Mouse (Mus musculus) ZHBTc4 (cell line): ENCODE measurements at regions not wholly inside any gene's neighbourhood (a gene's known extent, or its start where the extent isn't known, plus 50 kb on each side); places are given as distances from the start of the nearest gene placed in this dataset.
"Not testable (repeated sequence)": the region's sequence is repeated elsewhere in the genome, so short reads cannot be mapped to it uniquely, and the experiment has no call there.

Experiments used
- DNase-seq: peaks from one replicate; pipeline ENCODE4 v3.0.0-alpha.2; 2011; ENCODE audit warnings: low read depth, low spot score

- DNase-seq = no peak
Observed at GRCm38 (mm10) chr1:157048996-157049395, 59.5 kb downstream of the Tex35 start.

DNA sequence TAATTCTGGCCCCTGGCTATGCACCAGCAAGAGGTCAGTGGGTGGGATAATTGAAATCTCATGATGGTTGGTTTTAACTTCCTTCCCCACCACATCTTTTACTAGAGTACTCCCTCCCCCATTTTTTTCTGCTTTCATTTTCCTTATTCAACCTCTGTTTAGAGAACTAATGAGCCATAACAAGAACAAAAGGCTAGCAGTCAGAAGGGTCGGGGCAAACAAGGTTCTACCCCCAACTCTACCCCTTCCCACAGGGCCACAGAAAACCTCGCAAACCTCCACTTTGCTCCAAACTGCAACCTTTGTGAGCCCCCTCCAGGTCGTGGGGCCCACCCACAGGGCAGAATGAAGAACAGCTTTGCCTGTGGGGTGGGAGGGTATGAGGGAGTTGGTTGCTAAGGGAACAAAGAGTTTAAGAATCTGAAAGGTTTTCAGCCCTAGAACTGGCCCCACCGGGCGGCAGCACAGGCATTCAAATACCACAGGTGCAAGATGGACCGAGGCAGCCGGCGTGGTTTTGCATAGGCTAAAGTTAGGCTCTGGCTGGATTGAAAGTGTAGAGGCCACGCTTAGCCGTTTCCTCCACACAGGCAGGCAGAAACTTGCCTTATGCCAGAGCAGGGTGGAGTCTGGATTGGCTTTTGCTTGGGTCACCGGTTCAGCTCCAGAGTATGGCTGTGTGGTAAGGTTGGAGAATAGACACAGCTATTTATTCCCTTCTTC is 60.1 kb downstream of the Tex35 start:
- peak; percentile 37 for DNase-seq

DNA sequence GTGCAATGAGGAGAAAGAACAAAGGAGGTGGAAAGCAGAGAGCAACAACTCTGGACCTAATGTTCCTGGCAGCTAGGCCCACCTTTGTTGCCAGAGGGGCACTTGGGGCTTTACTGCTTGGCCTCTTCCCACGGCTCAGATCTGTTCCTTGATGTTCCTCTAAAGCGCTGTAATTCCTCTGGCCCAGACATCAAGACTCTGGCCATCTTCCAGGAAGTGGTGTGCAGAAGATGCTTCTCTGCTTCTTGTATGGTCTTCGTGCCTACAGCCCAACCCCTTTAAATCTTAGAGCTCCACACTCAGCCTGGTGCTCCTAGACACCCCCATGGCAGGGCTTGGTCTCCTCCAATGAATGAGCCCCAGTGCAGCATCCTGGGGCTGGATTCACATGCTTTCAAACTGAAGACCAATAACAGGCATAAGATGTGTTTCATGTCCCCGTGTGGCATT is 60.7 kb downstream of the Tex35 start:
- DNase-seq = no peak

GRCm38 (mm10) chr1:157046760-157047182 is 61.7 kb downstream of the Tex35 start:
- DNase-seq = no peak

GRCm38 (mm10) chr1:157039836-157040196 is 68.7 kb downstream of the Tex35 start:
- no peak for DNase-seq

- no peak for DNase-seq
Observed at GRCm38 (mm10) chr1:157039016-157039835, 69.3 kb downstream of the Tex35 start.

GRCm38 (mm10) chr1:157038111-157039008 is 70.1 kb downstream of the Tex35 start:
- no peak for DNase-seq

DNA sequence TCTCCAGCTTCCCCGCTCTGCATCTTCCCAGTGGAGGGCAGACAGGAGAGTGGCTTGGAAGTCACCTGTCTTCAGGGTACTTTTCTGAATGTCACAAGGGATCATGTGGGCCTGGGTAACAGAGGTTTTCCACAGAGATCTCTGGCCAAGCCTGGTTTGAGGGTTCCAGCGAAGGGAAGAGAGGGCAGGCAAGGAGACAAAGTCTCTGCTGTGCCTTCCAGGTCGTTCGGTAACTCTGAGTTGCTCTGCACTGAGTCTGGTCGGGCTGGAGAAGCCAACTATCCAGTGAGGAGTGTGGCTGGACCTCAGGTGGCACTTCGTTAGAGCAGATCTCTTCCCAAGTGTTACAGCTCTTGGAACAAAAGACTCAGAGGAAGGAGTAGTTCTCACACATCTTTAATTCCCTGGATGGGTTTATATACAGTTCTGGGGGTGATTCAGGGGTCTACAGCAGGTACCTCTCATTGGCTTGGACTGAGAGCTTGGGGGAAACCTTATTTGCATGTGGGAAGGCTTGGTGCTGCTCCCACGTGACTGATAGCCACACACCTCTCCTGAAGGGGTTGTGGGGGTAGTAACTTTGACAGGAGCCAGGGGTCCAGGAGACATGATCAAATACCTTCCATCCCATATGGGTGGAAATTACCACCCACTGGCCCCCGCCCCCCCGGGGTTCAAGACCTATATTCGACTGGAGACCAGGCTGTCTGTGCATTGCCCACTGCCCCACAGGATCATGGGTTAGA is 71.1 kb downstream of the Tex35 start:
- no peak for DNase-seq

DNA sequence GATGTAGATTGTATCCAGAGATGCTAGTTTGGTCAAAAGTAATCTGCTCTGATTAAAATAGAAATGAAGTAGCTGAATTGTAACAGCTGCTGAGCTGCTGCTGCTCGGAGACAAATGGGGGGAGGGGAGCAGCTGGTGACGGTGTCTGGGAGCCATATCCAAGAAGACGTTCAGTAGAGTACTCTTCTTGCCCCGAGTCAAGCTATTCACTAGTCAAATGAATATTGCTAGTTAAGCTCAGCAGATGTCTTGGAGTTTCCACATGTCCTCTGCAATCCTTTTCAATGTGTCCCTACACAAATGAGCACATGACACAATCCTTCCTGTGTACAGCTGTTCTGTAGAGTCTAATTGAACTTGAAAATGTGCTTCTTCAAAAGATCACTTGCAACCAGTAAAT is 71.7 kb downstream of the Tex35 start:
- DNase-seq = no peak

GRCm38 (mm10) chr1:157035221-157035620 is 73.3 kb downstream of the Tex35 start:
- DNase-seq = not testable (repeated sequence)

DNA sequence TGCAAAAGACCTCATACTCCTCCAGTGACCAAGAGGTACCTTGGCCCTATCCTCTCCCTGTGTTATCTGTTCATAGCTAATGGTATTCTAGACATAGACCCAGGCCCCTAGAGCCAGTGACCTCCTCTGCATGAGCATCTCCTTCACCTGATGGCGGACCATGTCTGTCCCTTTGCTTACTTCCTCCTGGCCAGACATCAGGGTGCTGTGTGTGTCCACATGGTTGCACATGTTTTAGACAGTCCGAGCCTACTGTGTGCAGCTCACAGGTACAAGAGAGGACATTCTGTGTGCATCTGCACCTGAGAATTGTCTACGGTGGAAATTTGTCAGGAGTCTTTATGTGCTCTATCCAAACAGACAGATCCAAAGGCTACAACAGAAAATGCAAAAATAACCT is 79.8 kb downstream of the Tex35 start:
- no peak for DNase-seq

GRCm38 (mm10) chr1:157027681-157028080 is 80.8 kb downstream of the Tex35 start:
- no peak for DNase-seq

GRCm38 (mm10) chr1:157023462-157023861 is 84.0 kb upstream of the Ralgps2 start:
- DNase-seq = no peak

DNA sequence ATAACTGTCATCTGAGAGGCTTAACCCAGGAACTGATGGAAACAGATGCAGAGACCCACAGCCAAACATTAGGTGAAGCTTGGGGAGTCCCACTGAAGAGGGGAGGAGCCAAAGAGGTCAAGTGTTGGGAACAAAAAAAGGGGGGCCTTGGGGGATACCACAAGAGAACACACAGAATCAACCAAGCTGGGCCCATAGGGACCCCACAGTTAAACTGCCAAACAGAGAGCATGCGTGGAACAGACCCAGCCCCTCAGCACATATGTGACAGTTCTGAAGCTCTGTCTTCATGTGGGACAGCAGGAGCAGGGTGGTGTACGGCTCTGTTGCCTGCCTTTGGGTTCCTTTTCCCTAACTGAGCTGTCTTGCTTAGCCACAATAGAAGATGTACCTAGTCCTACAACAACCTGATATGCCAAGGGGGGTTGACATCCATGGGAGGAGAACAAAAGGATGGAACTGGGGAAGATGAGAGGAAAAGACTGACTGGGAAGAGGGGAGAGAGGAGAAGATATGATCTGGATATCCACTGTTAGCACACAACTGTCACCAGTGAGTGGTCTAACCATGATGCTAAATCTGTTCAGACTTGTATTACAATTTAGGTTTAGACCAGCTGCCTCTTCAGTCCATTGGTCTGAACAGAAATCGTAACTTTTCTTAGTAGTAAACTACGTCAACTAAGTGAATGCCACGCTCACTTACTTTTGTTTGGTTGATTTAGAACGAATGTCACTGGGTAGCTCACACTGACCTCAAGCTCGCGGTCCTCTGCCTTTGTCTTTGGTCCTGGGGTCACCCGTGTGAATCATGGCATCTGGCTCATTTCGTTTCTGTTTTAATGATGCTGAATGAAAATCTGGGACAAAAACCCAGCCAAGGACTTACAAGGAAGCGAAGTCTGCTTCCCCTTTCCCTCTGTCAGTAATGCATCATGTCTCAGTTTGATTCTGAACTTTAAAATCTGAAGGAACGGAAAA is 83.3 kb upstream of the Ralgps2 start:
- DNase-seq = no peak

- DNase-seq = no peak
Observed at GRCm38 (mm10) chr1:157019892-157020291, 80.5 kb upstream of the Ralgps2 start.

- no peak for DNase-seq
Observed at GRCm38 (mm10) chr1:157018726-157019125, 79.3 kb upstream of the Ralgps2 start.

DNA sequence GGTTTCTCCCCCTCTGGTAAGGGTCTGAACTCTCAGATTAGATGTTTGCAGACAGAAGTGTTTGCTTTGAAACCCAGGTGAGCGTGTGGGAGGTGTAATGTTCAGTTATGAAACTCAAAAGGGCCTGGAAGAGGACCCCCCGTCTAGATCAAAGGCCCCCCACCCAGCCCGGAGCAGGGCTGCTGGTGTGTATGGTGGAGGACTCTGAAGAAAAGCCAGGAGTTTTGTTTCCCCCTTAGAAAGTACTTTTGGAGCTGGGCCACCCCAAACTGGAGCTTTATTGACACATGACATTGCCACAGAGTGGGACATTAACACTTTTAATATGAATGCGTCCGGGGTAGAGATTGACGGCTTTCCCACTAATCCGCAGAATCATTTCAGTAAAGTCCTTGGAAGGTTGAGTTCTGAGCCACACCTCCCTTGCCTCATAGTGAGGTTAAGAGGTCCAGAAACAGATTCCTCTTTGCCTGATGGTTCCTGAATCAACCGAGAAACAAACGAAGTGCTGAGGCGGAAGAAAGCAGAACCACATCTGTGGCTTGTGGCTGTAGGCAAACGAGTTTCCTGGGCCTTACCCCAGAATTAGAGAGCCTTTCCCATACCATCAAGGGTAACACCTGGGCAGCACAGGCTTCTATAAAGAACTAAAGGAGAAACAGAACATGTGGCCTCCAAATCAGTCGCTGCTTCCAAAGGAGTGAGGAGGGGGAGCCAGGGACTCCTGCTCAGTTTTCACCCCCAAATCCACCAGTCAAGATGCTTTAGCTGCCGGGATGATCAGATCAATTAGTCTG is 78.0 kb upstream of the Ralgps2 start:
- no peak for DNase-seq

DNA sequence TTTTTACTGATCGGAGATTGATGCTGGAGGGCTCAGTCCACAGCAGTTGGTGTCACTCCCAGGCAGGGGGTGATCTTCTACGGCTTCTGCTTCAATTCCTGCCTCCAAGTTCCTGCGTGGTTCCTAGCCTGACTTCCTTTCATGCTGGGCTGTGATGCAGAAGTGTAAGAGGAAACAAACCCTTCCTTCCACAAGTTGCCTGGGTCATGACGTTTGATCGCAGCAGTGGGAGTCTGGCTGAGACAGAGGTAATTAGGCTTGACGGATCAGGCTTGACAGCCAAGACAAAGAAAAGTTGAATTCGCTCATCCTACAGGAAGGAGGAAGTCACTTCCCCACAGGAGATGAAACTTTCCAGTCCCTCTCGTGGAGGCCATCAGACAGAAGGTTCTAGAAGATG is 77.2 kb upstream of the Ralgps2 start:
- no peak for DNase-seq
